Mouse (Mus musculus): ENCODE results near the gene Nckap5.

DNA sequence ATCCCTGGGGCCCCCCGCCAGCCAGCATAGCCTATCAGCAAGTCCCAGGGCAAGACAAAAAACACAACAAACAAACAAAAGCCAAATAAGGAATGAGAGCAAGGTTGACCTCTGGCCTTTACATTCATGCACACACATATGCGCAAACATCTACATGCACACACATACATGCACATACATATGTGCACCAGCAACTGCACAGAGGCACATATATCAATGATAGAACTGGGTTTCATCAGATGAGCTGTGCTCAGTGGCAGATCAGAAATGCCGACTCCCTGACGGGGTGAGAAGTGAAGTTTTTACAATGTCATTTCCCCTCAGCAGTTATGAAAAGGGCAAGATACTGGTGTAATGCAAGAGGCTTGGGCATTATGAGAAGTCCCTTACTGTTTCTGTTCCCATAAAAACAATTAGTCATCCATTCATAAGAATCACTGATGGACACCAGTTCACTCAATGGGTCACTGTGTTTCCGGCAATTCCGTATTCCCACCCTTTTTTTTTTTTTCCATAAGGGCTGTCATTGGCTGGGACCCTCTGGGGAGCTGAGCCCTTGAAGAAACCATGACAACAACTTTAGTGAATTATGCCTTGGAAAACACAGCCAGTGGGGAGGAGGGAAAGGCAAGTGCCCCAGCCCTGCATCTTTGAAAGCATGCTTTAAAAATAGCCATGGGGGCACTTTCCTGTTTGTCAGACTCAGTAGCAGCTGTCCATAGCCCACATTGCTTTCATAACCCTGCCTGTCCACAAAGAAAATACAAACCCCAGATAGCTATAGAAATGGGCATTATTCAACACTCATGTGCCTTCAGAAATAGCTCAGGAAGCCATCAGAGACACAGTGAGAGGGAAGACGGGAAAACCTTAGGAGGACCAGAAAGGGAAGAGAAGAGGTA, 170.2 kb downstream of the Nckap5 start:
- TF ChIP-seq CTCF (IDR thresholded peaks at IDR 0.05; ENCODE audit: low read depth) (no peak), EP300 (IDR thresholded peaks at IDR 0.05; ENCODE audit: low read depth) (no peak)

Measured in liver, postnatal 0 days (tissue).